Mouse (Mus musculus) left cerebral cortex, postnatal 10 days (tissue): ENCODE data around the gene Slc43a2. TPM values are rescaled to one million over a fixed set of nuclear protein-coding genes. Genes with fewer than 3 reads are reported as not detected.
"Not testable (repeated sequence)": the region's sequence is repeated elsewhere in the genome, so short reads cannot be mapped to it uniquely, and the experiment has no call there.

Experiments
- DNase-seq, 2 experiments: peaks; one replicate each; pipeline ENCODE4 v3.0.0; 2021 to 2022; ENCODE audit warnings: low spot score in 2 of 2, mixed read lengths in 1 of 2; ENCODE audit errors: extremely low spot score in 1 of 2
- intact Hi-C: fragments of 180-260 bp; cut with DNase I; formaldehyde crosslinking; loops from one replicate; pipeline ENCODE4 v1.15.1; 2025
- total RNA-seq, 2 experiments: library from RNA; stranded (reverse); gene quantifications; 2 replicates each; pipeline ENCODE4 v1.2.3; 2021

Slc43a2 gene
- total RNA-seq, 2 experiments from 2014 or later: 48.4 to 51.2 TPM

GRCm38 (mm10) chr11:75540710-75541581 lies 9.5 kb downstream of the Slc43a2 start:
- DNase-seq: no peak
- intact Hi-C loops: no loop called here

GRCm38 (mm10) chr11:75544713-75545112 lies 13.2 kb downstream of the Slc43a2 start:
- intact Hi-C loops: no loop called here
- no peak for DNase-seq

- intact Hi-C loops: no loop called here
- no peak for DNase-seq
Observed at GRCm38 (mm10) chr11:75546057-75546456, 14.6 kb downstream of the Slc43a2 start.

- intact Hi-C loops: no loop called here
Observed at GRCm38 (mm10) chr11:75549658-75550111, 18.2 kb downstream of the Slc43a2 start.

GRCm38 (mm10) chr11:75550200-75550946 lies 18.9 kb downstream of the Slc43a2 start:
- no peak for DNase-seq
- intact Hi-C loops: no loop called here

More at GRCm38 (mm10) chr11:75549658-75550111, 18.2 kb downstream of the Slc43a2 start:
- no peak for DNase-seq

- intact Hi-C loops: no loop called here
- DNase-seq: no peak
Observed at GRCm38 (mm10) chr11:75551321-75551720, 19.8 kb downstream of the Slc43a2 start.

- DNase-seq: peak in 1 of 2 experiments; percentile 52
- intact Hi-C loops: no loop called here
Observed at GRCm38 (mm10) chr11:75551961-75552441, 20.5 kb downstream of the Slc43a2 start.

GRCm38 (mm10) chr11:75552906-75553482 lies 21.5 kb downstream of the Slc43a2 start:
- no peak for DNase-seq
- intact Hi-C loops: no loop called here

GRCm38 (mm10) chr11:75556006-75556405 lies 24.5 kb downstream of the Slc43a2 start:
- DNase-seq, intact Hi-C loops: not testable (repeated sequence)

- intact Hi-C loops: no loop called here
- DNase-seq: no peak
Observed at GRCm38 (mm10) chr11:75557142-75557541, 25.6 kb downstream of the Slc43a2 start.

- DNase-seq: no peak
- intact Hi-C loops: no loop called here
Observed at GRCm38 (mm10) chr11:75558101-75558500, 26.6 kb downstream of the Slc43a2 start.

- intact Hi-C loops: no loop called here
- DNase-seq: no peak
Observed at GRCm38 (mm10) chr11:75559870-75560504, 28.5 kb downstream of the Slc43a2 start.

- intact Hi-C loops: no loop called here
- no peak for DNase-seq
Observed at GRCm38 (mm10) chr11:75560530-75561409, 29.3 kb downstream of the Slc43a2 start.

- DNase-seq: no peak
- intact Hi-C loops: no loop called here
Observed at GRCm38 (mm10) chr11:75561410-75561791, 29.9 kb downstream of the Slc43a2 start.

GRCm38 (mm10) chr11:75562840-75563239 lies 31.3 kb downstream of the Slc43a2 start:
- no peak for DNase-seq
- intact Hi-C loops: no loop called here

GRCm38 (mm10) chr11:75563851-75564548 lies 32.5 kb downstream of the Slc43a2 start:
- intact Hi-C loops: no loop called here
- DNase-seq: no peak

- intact Hi-C loops: no loop called here
- DNase-seq: no peak
Observed at GRCm38 (mm10) chr11:75565849-75566248, 34.4 kb downstream of the Slc43a2 start.
